Mouse (Mus musculus) CD4-positive, CD25-positive, alpha-beta regulatory T cell (primary cell): ENCODE results near the gene Espnl. TPM values are rescaled to one million over a fixed set of nuclear protein-coding genes. Genes with fewer than 3 reads are reported as not detected.

Experiments used
- polyA plus RNA-seq: library from polyadenylated mRNA; unstranded; fragments of 100-300 nt; shearing (Covaris generic); gene quantifications from one replicate; pipeline ENCODE4 v1.2.1, GENCODE M21; 2017

Gene Espnl
- 0.05 TPM for polyA plus RNA-seq

GRCm38 (mm10) chr1:91321760-91322438 lies at the start of gene Espnl:
TSS of gene Espnl (plus strand) at chr1:91322075.

GRCm38 (mm10) chr1:91297799-91298744 lies 23.8 kb upstream of the Espnl start, which contains the start of gene Scly:
TSS of gene Scly (plus strand) at chr1:91298338.

GRCm38 (mm10) chr1:91350841-91351240 lies 29.0 kb downstream of the Espnl start, which contains the start of gene Klhl30:
TSS of gene Klhl30 (plus strand) at chr1:91351016.

GRCm38 (mm10) chr1:91366215-91367108 lies 44.6 kb downstream of the Espnl start, which contains the start of gene Erfe:
TSS of gene Erfe (plus strand) at chr1:91366430.

Other genes starting within 250 kb of the Espnl start
- gene Rbm44, start 177.0 kb upstream of the Espnl start, polyA plus RNA-seq = 0.72 TPM
- 42.5 TPM for gene Ramp1, start 142.3 kb upstream of the Espnl start, polyA plus RNA-seq
- 77.0 TPM for gene Ube2f, start 71.8 kb upstream of the Espnl start, polyA plus RNA-seq
- gene Scly, start 23.7 kb upstream of the Espnl start, polyA plus RNA-seq = 38.4 TPM
- not detected for gene Klhl30, start 28.9 kb downstream of the Espnl start, polyA plus RNA-seq
- not detected for gene Erfe, start 44.4 kb downstream of the Espnl start, polyA plus RNA-seq
- gene Ilkap, start 76.7 kb downstream of the Espnl start, polyA plus RNA-seq = 146 TPM
- 80.5 TPM for gene Hes6, start 92.0 kb downstream of the Espnl start, polyA plus RNA-seq
- gene Per2, start 137.2 kb downstream of the Espnl start, polyA plus RNA-seq = 5.6 TPM
- 6.3 TPM for gene Traf3ip1, start 172.6 kb downstream of the Espnl start, polyA plus RNA-seq
- gene Asb1, start 218.5 kb downstream of the Espnl start, polyA plus RNA-seq = 7.0 TPM